Mouse (Mus musculus) stomach, embryonic 16.5 days (tissue): ENCODE results near the gene Arfgap2. TPM values are rescaled to one million over a fixed set of nuclear protein-coding genes. Genes with fewer than 3 reads are reported as not detected.

Experiments used
- ATAC-seq: fragments of 200-750 bp; cut with Nextera tagmentation; 2 replicates; pipeline ENCODE4 v1.8.0; 2017; ENCODE audit warnings: moderate number of reproducible peaks, moderate TSS enrichment; ENCODE audit not compliant: insufficient read depth, low FRiP score
- H3K27ac ChIP-seq: fragments of 300-500 bp; sonication (generic); 2 replicates; pipeline ENCODE4 v1.5.1; 2014; ENCODE audit warnings: low read length
- H3K27me3 ChIP-seq: fragments of 300-500 bp; sonication (generic); 2 replicates; pipeline ENCODE4 v1.6.1; 2014; ENCODE audit warnings: low read length, control low read depth, mixed read lengths; ENCODE audit not compliant: control insufficient read depth, insufficient read depth
- H3K36me3 ChIP-seq: fragments of 300-500 bp; sonication (generic); 2 replicates; pipeline ENCODE4 v1.6.1; 2014; ENCODE audit warnings: low read length; ENCODE audit not compliant: control insufficient read depth, insufficient read depth
- H3K4me1 ChIP-seq: fragments of 300-500 bp; sonication (generic); 2 replicates; pipeline ENCODE4 v1.6.1; 2014; ENCODE audit warnings: low read length, control low read depth, mixed read lengths; ENCODE audit not compliant: control insufficient read depth, insufficient read depth
- H3K4me2 ChIP-seq: fragments of 300-500 bp; sonication (generic); 2 replicates; pipeline ENCODE4 v1.6.1; 2014; ENCODE audit warnings: low read depth, low read length, mixed read lengths
- H3K4me3 ChIP-seq: fragments of 300-500 bp; sonication (generic); replicated peaks from 2 replicates; pipeline ENCODE4 v1.5.1; 2014; ENCODE audit warnings: mild to moderate bottlenecking, low read length
- H3K9ac ChIP-seq: fragments of 300-500 bp; sonication (generic); 2 replicates; pipeline ENCODE4 v1.6.1; 2014; ENCODE audit warnings: low read length
- H3K9me3 ChIP-seq: fragments of 300-500 bp; sonication (generic); replicated peaks from 2 replicates; pipeline ENCODE4 v1.6.1; 2016; ENCODE audit warnings: low read length, control low read depth; ENCODE audit not compliant: control insufficient read depth
- WGBS: fragments of 180-500 bp; shearing (Covaris S2); extraction: QIAGEN DNeasy Blood & Tissue Kit; methylation state at CpG from one replicate; pipeline ENCODE4 v1.1.7; 2014; 5-methylcytosine and 5-hydroxymethylcytosine counted together
- polyA plus RNA-seq: library from polyadenylated mRNA; unstranded; fragments of >200 nt; fragmentation: Nextera tagmentation; extraction: Ambion mirVana; gene quantifications from 2 replicates; pipeline ENCODE4 v1.2.1, GENCODE M21; 2015

Gene Arfgap2
- polyA plus RNA-seq, 1 experiment from 2014 or later: 82.3 TPM

- Histone ChIP-seq H3K4me1 (peaks cover 9% of the 10 kb centered on the region), H3K27ac (peak overlapping the region; percentile 92), H3K4me2 (peak overlapping the region; percentile 65), H3K4me3 (peak overlapping the region; percentile 73), H3K9ac (peak overlapping the region; percentile 80), H3K36me3 (no peaks in the 10 kb centered on the region), H3K27me3 (peaks cover 4% of the 10 kb centered on the region; the same call in 1 of the 2 replicates), H3K9me3 (no peaks in the 10 kb centered on the region)
- ATAC-seq: peak; percentile 65
- 2% methylated on average over 22 of the region's 22 CpGs for WGBS
Observed at GRCm38 (mm10) chr2:91257126-91257980, 7.4 kb upstream of the Arfgap2 start.

GRCm38 (mm10) chr2:91258054-91258453 lies 6.7 kb upstream of the Arfgap2 start:
- Histone ChIP-seq H3K27ac (peak overlapping the region; percentile 92), H3K4me3 (peak overlapping the region; percentile 73), H3K4me2 (peak overlapping the region; percentile 65), H3K36me3 (no peaks in the 10 kb centered on the region), H3K9ac (peak overlapping the region; percentile 80), H3K27me3 (peaks cover 4% of the 10 kb centered on the region; the same call in 1 of the 2 replicates), H3K9me3 (no peaks in the 10 kb centered on the region), H3K4me1 (peaks cover 9% of the 10 kb centered on the region)
- peak; percentile 39; the same call in 1 of the 2 replicates for ATAC-seq
- WGBS: 60% methylated on average over 5 of the region's 5 CpGs

GRCm38 (mm10) chr2:91258830-91259229 lies 5.9 kb upstream of the Arfgap2 start:
- Histone ChIP-seq H3K36me3 (no peaks in the 10 kb centered on the region), H3K4me2 (peak overlapping the region; percentile 65), H3K4me3 (no peak overlapping the region), H3K27ac (peak overlapping the region; percentile 92; the same call in 1 of the 2 replicates), H3K9ac (peak overlapping the region; percentile 80), H3K9me3 (no peaks in the 10 kb centered on the region), H3K4me1 (peaks cover 9% of the 10 kb centered on the region), H3K27me3 (peaks cover 4% of the 10 kb centered on the region; the same call in 1 of the 2 replicates)
- WGBS: 50% methylated on average over 1 of the region's 1 CpGs
- ATAC-seq: no peak

DNA sequence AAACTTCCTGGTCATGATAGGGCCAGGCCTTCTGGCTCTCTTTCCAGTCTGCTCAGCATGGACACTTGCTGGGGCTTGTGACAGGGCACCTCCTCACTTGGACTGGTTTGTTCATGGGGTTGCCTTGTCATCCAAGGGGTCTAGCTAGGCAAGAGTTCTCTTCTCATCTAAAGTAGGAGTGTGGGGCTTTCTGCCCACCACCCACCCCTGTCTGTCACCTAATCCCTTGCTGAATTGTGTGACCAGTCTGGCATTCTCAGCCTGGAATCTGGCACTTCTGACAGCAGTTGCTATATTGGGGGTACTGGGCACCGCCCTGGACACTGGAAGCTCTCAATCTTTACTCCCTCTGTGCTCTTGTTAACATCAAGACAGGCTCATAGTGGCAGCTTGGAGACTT lies 5.3 kb upstream of the Arfgap2 start:
- no peak overlapping the region for H3K9ac ChIP-seq
- no peak overlapping the region for H3K27ac ChIP-seq
- no peak overlapping the region for H3K4me2 ChIP-seq
- 93% methylated on average over 1 of the region's 1 CpGs for WGBS
- H3K9me3 ChIP-seq: no peaks in the 10 kb centered on the region
- no peaks in the 10 kb centered on the region for H3K36me3 ChIP-seq
- no peak for ATAC-seq
- peaks cover 4% of the 10 kb centered on the region; the same call in 1 of the 2 replicates for H3K27me3 ChIP-seq
- H3K4me3 ChIP-seq: no peak overlapping the region
- H3K4me1 ChIP-seq: peaks cover 13% of the 10 kb centered on the region

DNA sequence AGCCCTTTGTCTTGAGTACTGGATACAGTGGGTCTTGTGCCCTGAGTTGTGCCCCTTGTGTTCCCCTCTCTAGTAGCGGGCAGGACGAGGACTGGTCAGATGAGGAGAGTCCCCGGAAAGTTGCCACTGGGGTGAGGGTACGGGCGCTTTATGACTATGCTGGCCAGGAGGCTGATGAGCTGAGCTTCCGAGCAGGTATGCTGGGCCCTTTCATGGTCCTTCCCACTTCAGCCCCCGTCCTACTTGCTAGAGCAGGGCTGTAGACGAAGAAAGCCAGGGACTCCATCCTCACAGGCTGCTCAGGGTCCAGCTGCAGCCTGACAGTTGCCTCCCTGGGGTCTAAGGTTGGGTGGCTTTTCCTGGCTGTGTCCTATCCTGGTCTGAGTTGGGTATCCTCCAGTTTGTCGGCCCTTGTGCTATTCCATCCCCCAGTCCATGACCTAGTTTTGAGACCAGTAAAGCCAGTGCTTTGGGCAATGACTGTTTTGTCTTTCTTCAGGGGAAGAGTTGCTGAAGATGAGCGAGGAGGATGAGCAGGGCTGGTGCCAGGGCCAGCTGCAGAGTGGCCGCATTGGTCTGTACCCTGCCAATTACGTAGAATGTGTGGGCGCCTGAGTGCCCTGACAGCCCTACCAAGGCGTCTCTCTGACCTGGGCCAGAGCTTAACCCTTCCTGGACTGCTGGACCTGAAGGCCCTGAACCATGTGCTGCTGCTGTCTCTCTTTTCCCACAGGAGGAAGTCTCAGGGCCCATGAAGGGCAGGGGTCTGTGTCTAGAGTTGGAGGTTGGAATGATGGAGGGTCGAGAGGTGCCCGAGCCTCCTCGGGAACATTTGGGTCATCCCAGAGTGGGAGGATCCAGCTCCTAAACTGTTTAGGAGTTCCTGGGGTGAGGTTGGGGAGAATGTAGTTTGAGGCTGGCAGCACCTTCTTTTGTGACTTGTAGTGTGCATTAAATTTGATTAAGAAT lies 798 bp upstream of the Arfgap2 start:
- H3K9me3 ChIP-seq: no peaks in the 10 kb centered on the region
- peak overlapping the region; percentile 85 for H3K4me3 ChIP-seq
- peak overlapping the region; percentile 53 for H3K27ac ChIP-seq
- peaks cover 14% of the 10 kb centered on the region for H3K4me1 ChIP-seq
- H3K9ac ChIP-seq: peak overlapping the region; percentile 50
- H3K36me3 ChIP-seq: peaks cover 14% of the 10 kb centered on the region; the same call in 1 of the 2 replicates
- H3K4me2 ChIP-seq: peak overlapping the region; percentile 49
- 84% methylated on average over 17 of the region's 17 CpGs for WGBS
- no peaks in the 10 kb centered on the region for H3K27me3 ChIP-seq
- ATAC-seq: no peak

DNA sequence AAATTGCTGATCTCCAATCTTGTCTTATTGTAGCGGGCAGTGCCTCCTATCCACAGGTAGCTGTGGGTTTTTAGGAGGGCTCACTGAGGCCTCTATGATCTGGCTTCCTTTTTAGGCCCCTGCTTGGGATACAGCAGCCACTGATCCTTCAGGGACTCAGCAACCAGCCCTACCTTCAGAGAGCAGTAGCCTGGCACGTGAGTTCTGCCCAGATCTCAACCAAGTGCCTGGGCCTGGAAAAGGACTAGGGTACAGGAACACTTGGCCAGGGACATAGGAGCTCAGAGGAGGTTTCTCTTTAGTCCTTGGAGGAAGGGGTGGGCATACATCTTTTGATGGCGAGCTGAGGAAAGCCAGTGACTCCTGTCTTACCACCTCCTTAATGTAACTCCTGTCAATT lies 3.3 kb downstream of the Arfgap2 start:
- Histone ChIP-seq H3K4me3 (no peak overlapping the region), H3K27ac (no peak overlapping the region), H3K9ac (no peak overlapping the region), H3K27me3 (no peaks in the 10 kb centered on the region), H3K9me3 (no peaks in the 10 kb centered on the region), H3K4me1 (peaks cover 14% of the 10 kb centered on the region), H3K4me2 (no peak overlapping the region), H3K36me3 (peaks cover 20% of the 10 kb centered on the region; the same call in 1 of the 2 replicates)
- no peak for ATAC-seq
- 90% methylated on average over 3 of the region's 3 CpGs for WGBS

DNA sequence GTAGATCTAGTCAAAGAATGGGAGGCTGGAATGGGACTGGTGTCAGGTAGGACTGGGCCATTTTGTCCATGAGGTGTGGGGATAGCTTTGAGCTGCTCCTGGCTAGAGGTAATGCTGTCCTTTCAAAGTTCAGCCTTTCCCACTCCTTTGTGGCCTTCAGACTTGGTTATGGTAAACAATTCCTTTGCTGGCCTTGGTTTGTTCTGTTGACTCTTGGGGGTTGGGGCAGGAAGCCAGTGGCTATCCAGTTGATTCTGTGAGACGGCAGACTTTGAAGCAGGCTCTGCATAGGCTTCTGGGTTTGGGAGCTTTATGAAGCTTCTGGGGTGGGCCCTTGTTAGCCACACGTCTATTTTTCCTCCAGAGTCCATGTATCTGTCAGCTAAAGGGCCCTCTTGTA lies 3.9 kb downstream of the Arfgap2 start:
- Histone ChIP-seq H3K9ac (no peak overlapping the region), H3K4me2 (no peak overlapping the region), H3K27me3 (no peaks in the 10 kb centered on the region), H3K36me3 (peaks cover 20% of the 10 kb centered on the region; the same call in 1 of the 2 replicates), H3K4me3 (no peak overlapping the region), H3K4me1 (peaks cover 14% of the 10 kb centered on the region), H3K9me3 (no peaks in the 10 kb centered on the region), H3K27ac (no peak overlapping the region)
- no peak for ATAC-seq
- WGBS: 62% methylated on average over 2 of the region's 2 CpGs

DNA sequence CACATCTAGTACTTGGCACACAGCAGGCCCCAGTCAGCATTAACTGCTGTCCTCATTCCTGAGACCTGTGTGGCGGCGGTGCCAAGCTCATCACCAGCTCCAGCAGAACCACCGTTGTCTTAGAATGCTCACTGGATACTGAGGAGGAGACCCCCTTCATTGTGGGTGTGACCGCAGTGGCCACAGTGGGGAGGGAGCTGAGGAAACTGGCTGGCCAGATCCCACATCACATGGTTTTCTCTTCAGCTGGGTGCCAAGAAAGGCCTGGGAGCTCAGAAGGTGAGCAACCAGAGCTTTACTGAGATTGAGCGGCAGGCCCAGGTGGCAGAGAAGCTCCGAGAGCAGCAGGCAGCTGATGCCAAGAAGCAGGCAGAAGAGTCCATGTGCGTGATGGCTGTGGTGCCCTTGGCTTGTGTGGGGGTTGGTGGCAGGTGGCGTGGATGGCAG lies 4.9 kb downstream of the Arfgap2 start:
- Histone ChIP-seq H3K4me2 (no peak overlapping the region), H3K9ac (no peak overlapping the region), H3K4me3 (no peak overlapping the region), H3K27me3 (no peaks in the 10 kb centered on the region), H3K4me1 (peaks cover 10% of the 10 kb centered on the region), H3K36me3 (peaks cover 20% of the 10 kb centered on the region; the same call in 1 of the 2 replicates), H3K27ac (no peak overlapping the region), H3K9me3 (no peaks in the 10 kb centered on the region)
- no peak for ATAC-seq
- WGBS: 93% methylated on average over 8 of the region's 8 CpGs
